Mouse (Mus musculus) heart, embryonic 12.5 days (tissue): ENCODE measurements at regions not wholly inside any gene's neighbourhood (a gene's known extent, or its start where the extent isn't known, plus 50 kb on each side); places are given as distances from the start of the nearest gene placed in this dataset.

ENCODE experiments used
- ATAC-seq: fragments of 200-750 bp; cut with Nextera tagmentation; 2 replicates; pipeline ENCODE4 v1.8.0; 2017; ENCODE audit warnings: moderate TSS enrichment, moderate library complexity; ENCODE audit not compliant: insufficient number of reproducible peaks, low FRiP score
- H3K27ac ChIP-seq: fragments of 300-500 bp; sonication (generic); 2 replicates; pipeline ENCODE4 v1.5.1; 2016; ENCODE audit warnings: mild to moderate bottlenecking, moderate library complexity; ENCODE audit not compliant: poor library complexity, severe bottlenecking
- H3K27me3 ChIP-seq: fragments of 300-500 bp; sonication (generic); replicated peaks from 2 replicates; pipeline ENCODE4 v1.6.1; 2016; ENCODE audit warnings: mild to moderate bottlenecking, moderate library complexity
- H3K36me3 ChIP-seq: fragments of 300-500 bp; sonication (generic); 2 replicates; pipeline ENCODE4 v1.6.1; 2016; ENCODE audit warnings: mild to moderate bottlenecking, moderate library complexity
- H3K4me1 ChIP-seq: fragments of 300-500 bp; sonication (generic); replicated peaks from 2 replicates; pipeline ENCODE4 v1.6.1; 2016; ENCODE audit warnings: mild to moderate bottlenecking
- H3K4me2 ChIP-seq: fragments of 300-500 bp; sonication (generic); 2 replicates; pipeline ENCODE4 v1.6.1; 2016; ENCODE audit warnings: mild to moderate bottlenecking, moderate library complexity
- H3K4me3 ChIP-seq: fragments of 300-500 bp; sonication (generic); 2 replicates; pipeline ENCODE4 v1.5.1; 2016; ENCODE audit warnings: mild to moderate bottlenecking
- H3K9ac ChIP-seq: fragments of 300-500 bp; sonication (generic); 2 replicates; pipeline ENCODE4 v1.6.1; 2016; ENCODE audit warnings: mild to moderate bottlenecking, moderate library complexity
- H3K9me3 ChIP-seq: fragments of 300-500 bp; sonication (generic); replicated peaks from 2 replicates; pipeline ENCODE4 v1.6.1; 2016; ENCODE audit warnings: mild to moderate bottlenecking, moderate library complexity
- WGBS: fragments of 180-500 bp; shearing (Covaris S2); methylation state at CpG from one replicate; pipeline ENCODE4 v1.1.7; 2016; 5-methylcytosine and 5-hydroxymethylcytosine counted together

DNA sequence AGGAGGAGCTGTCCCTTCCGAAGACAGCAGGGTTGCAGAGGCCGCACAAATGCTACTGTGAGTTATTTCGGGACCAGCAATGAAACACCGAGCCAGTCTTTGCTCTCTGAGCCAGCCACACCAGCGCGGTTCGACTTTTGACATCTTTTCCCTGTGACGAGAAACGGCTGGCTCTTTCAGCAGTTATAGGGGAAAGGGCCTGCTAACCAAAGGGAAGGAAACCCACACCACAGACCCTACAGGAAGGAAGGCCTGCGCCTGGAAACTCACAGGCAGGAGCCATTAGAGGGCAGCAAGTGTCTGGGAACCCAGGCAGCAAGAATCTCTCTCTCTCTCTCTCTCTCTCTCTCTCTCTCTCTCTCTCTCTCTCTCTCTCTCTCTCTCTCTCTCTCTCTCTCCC lies 137.6 kb downstream of the Ly86 start:
- H3K27ac ChIP-seq, result peak overlapping the region; percentile 88
- peak overlapping the region; percentile 47 for H3K9ac ChIP-seq
- H3K4me3 ChIP-seq, result 0 out of 2 replicates have a peak overlapping the region, but pooled peaks have one; percentile 17
- peak; percentile 66; the same call in 1 of the 2 replicates for ATAC-seq
- WGBS, result 2% methylated on average over 10 of the region's 10 CpGs
- H3K27me3 ChIP-seq, result no peaks in the 10 kb centered on the region
- no peaks in the 10 kb centered on the region for H3K36me3 ChIP-seq
- H3K9me3 ChIP-seq, result no peaks in the 10 kb centered on the region
- peaks cover 31% of the 10 kb centered on the region for H3K4me1 ChIP-seq
- H3K4me2 ChIP-seq, result peak overlapping the region; percentile 61

DNA sequence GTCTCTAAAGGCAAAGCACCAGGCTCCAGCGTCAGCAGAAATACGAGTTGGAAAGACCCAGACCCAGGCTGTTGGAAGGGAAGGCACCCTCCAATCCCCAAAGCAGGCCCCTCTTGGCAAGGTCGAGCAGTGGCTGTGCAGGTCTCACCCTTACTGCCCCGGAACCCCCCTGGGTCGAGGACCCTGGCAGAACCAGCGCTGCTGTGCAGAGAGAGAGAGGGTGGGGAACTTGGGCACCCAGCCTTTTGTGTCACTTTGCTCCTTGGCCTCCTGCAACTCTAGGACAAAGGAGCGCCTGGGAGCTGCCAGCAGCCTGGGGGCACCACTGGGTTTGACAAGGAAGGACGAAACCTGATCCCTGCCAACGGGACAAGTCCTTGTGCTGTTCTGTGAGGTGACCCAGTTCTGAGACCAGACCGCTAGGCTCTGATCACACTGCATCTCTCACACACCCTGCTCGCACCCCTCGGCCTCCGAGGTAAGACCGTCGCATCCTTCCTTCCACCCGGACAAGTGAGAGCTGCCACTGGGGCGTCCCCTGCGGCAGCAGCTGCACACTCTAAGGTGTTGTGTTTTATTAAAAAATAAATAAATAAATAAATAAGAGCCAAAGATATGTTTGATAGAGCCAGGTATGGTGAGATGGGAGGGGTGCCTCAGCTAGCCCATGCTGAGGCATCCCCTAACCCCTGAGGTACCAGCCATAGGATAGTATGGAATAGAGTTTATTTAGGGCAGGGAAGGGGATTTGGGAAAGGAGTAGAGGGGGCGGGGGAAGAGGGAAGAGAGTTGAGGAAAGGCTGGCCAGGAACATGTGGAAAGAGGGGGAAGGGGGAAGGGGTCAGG lies 138.2 kb downstream of the Ly86 start:
- no peaks in the 10 kb centered on the region for H3K9me3 ChIP-seq
- 19% methylated on average over 19 of the region's 19 CpGs for WGBS
- H3K27me3 ChIP-seq, result no peaks in the 10 kb centered on the region
- H3K4me3 ChIP-seq, result peak overlapping the region; percentile 17
- H3K36me3 ChIP-seq, result no peaks in the 10 kb centered on the region
- H3K4me1 ChIP-seq, result peaks cover 26% of the 10 kb centered on the region
- peak; percentile 34 for ATAC-seq
- H3K4me2 ChIP-seq, result peak overlapping the region; percentile 61
- peak overlapping the region; percentile 88 for H3K27ac ChIP-seq
- H3K9ac ChIP-seq, result peak overlapping the region; percentile 47

DNA sequence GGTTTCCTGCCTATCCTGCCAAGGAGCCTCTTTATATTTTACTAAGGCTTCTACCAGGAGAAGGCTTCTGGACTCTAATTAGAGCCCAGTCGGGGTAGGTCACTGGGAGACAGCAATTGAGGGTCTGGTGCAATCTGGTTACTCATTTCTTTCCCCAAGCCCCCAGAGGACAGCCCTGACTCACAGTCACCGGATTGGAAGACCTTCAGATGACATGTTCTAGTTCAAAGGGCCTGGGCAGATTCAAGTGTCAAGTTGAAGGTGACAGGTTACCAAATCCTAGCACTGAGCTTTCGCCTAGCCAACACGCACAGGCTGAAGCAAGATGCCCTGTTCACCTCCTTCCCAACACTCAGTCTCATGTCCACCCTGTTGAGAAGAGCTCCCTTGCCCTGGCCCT lies 139.6 kb downstream of the Ly86 start:
- no peak overlapping the region for H3K9ac ChIP-seq
- WGBS, result 76% methylated on average over 4 of the region's 4 CpGs
- H3K4me3 ChIP-seq, result no peak overlapping the region
- H3K27me3 ChIP-seq, result no peaks in the 10 kb centered on the region
- H3K4me2 ChIP-seq, result no peak overlapping the region
- ATAC-seq, result no peak
- no peak overlapping the region for H3K27ac ChIP-seq
- no peaks in the 10 kb centered on the region for H3K36me3 ChIP-seq
- H3K9me3 ChIP-seq, result no peaks in the 10 kb centered on the region
- peaks cover 23% of the 10 kb centered on the region for H3K4me1 ChIP-seq

DNA sequence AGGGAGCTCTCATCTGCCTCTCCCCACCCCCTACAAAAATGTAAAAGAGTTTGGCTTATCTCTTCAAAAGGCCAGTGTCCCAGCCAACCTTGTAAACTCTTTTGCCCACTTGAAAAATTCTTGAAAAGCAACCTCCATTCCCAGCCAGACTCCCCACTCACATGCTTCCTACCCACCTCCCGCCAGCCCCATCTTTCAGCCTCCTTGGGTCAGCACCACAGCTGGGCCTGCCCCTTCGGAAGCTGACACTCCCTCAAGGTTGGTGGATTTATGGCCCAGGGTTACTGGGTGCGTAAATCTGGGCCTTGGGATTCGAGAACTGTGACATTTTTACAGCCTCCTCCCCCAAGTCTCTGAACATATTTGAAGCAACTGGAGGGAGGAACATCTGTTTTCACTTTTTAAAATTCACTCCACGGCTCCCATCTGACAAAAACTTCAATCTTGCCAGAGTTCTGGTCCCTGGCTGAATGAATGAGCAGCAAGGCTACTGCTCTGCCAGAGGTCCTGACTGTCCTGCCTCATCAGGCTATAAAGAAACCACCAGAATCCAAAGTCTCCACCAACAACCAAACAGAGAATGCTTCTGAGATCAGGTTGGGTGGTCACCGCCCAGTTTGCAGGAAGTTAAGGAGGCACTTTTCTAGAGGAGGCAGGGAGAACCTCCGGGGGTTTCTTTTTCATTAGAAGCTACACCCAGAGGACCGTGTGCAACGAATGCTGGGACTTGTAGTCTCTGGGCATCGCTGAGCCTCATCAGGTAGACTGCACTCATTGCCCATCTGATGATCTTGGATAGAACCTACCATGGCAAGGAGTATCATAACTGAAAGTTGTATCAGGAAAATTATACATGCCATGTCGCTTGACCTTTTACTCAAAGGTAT lies 147.3 kb downstream of the Ly86 start:
- WGBS, result 70% methylated on average over 11 of the region's 11 CpGs
- Histone ChIP-seq H3K36me3 (no peaks in the 10 kb centered on the region), H3K4me2 (no peak overlapping the region), H3K27me3 (peaks cover 4% of the 10 kb centered on the region), H3K27ac (no peak overlapping the region), H3K4me1 (0 out of 2 replicates have a peak, but pooled peaks cover 2% of the 10 kb centered on the region), H3K9me3 (no peaks in the 10 kb centered on the region), H3K9ac (no peak overlapping the region), H3K4me3 (no peak overlapping the region)
- ATAC-seq, result no peak

DNA sequence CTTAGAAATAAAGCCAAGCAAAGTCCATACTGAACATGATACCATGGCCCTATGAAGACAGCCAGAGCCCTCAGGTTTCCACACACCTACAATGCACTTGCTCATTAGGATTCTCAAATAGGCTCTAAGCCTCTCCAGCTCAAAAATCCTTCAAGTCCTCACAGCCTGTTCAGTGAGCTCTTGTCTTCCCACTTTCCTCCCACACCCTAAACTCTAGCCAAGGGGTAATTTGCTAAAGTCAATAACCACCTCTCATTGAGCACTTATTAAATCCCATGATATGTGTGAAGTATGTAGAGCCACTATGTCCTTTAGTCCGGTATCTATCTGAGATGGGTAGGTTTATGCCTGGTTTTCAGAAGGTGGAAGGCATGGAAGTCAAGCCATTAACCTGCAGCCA lies 148.3 kb downstream of the Ly86 start:
- Histone ChIP-seq H3K4me3 (no peak overlapping the region), H3K4me2 (no peak overlapping the region), H3K27me3 (peaks cover 4% of the 10 kb centered on the region), H3K9me3 (no peaks in the 10 kb centered on the region), H3K9ac (no peak overlapping the region), H3K4me1 (0 out of 2 replicates have a peak, but pooled peaks cover 2% of the 10 kb centered on the region), H3K36me3 (no peaks in the 10 kb centered on the region), H3K27ac (no peak overlapping the region)
- no peak for ATAC-seq
- 88% methylated on average over 1 of the region's 1 CpGs for WGBS

DNA sequence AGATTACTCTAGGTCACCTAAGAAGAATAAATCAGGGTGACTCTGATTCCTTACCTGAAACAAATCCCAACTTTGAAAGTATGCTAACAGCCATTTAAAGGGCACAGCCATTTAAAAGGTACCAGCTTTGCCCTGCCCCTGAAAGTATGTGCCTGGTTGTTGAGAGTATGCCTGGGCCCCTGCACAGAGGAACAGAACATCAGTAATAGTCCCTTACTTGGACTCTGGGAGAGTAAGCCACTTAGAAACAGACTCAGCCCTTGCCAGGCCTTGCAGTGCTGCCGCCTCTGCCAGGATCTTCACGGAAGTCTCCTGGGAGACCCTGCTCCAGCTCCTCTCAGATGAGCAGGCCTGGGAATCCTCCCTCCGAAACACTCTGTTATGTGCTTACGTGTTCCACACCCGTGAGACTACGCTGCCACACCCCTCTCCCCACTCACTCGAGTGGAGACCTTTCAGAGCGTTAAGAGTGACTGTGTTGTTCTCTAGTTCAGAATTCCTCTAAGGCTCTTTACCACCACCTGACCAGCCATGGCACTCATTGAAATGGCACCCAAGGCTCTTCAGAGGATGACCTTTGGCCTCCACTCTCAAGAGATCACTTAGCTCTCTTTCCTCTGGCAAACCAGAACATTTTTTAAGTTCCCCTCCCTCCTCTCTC lies 150.4 kb downstream of the Ly86 start:
- H3K27me3 ChIP-seq, result peaks cover 4% of the 10 kb centered on the region
- no peak overlapping the region for H3K27ac ChIP-seq
- H3K4me1 ChIP-seq, result 0 out of 2 replicates have a peak, but pooled peaks cover 2% of the 10 kb centered on the region
- H3K4me3 ChIP-seq, result no peak overlapping the region
- no peaks in the 10 kb centered on the region for H3K36me3 ChIP-seq
- 65% methylated on average over 8 of the region's 8 CpGs for WGBS
- H3K9ac ChIP-seq, result no peak overlapping the region
- no peaks in the 10 kb centered on the region for H3K9me3 ChIP-seq
- ATAC-seq, result no peak
- H3K4me2 ChIP-seq, result no peak overlapping the region

DNA sequence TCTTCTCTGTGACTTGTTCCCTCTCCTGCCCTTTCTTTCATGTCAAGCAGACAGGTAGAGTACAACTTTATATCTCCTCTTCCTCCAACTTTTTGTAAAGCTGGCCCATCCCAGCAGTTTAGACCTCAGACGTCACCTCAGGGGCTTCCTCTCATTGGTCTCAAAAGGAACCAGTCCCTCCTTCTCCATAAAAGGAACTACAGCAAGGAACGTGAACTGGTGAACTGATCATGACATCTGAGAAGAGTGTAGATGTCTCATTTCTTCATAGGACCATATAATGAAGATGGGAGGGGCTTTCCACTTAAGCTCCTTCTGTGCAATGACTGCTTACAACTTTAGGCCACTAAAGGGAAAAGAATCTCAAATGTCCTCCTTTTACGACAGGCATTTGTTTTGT lies 153.0 kb downstream of the Ly86 start:
- no peak overlapping the region for H3K4me3 ChIP-seq
- H3K9ac ChIP-seq, result no peak overlapping the region
- no peaks in the 10 kb centered on the region for H3K36me3 ChIP-seq
- H3K27me3 ChIP-seq, result peaks cover 4% of the 10 kb centered on the region
- WGBS, result 63% methylated on average over 3 of the region's 3 CpGs
- H3K27ac ChIP-seq, result no peak overlapping the region
- H3K9me3 ChIP-seq, result no peaks in the 10 kb centered on the region
- no peak for ATAC-seq
- no peaks in the 10 kb centered on the region for H3K4me1 ChIP-seq
- no peak overlapping the region for H3K4me2 ChIP-seq

DNA sequence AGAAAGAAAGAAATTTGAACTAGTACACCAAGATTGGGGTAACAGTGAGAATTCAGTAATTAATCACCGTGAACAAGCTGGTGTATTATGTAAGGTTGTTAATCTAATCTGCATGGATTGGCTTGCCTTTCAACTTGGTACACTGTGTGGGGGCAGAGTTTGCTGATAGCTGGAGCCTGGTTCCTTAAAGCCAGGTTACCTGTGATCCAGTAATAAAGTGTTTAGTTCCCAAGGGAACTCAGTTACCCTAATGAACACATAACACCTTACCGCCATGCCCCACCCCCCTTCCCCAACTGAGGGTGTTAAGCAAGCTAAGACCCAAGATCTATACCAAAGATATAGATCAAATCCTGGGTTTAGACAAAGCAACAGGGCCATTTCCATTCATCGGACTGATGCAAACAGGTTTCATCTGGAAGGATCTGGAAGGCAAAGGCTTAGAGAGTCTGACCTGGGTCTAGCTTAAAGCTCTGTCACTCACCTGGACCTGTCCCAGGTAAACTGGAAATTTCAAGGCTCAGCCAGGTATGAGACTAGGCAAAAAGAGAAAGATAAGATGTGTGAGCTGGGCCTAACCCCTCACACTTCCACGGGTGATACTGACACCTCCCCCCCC lies 155.8 kb downstream of the Ly86 start:
- H3K4me2 ChIP-seq, result no peak overlapping the region

DNA sequence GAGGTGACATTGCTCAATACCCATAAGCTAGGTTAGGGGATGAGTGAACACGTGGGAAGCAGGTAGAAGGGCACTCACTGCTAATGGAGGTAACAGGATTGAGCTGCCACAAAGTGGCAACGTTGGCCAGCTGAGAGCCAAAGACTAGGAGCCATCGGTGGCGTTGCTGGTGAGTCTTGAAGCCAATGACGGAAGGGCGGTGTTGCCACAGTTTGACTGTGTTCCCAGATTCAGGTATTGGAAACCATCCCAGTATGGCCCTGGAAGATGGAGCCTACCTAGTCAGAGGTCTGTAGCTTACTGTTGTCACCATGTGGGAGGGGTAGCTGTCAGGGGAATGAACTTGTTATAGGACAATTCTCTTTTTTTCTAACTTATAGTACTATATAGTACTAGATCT lies 158.4 kb downstream of the Ly86 start:
- Histone ChIP-seq H3K4me3 (no peak overlapping the region), H3K9ac (no peak overlapping the region), H3K4me2 (no peak overlapping the region), H3K27me3 (no peaks in the 10 kb centered on the region), H3K4me1 (peaks cover 35% of the 10 kb centered on the region), H3K9me3 (no peaks in the 10 kb centered on the region), H3K27ac (no peak overlapping the region), H3K36me3 (no peaks in the 10 kb centered on the region)
- WGBS, result 87% methylated on average over 6 of the region's 6 CpGs
- ATAC-seq, result no peak

More for the DNA sequence above, 155.8 kb downstream of the Ly86 start:
- Histone ChIP-seq H3K4me3 (no peak overlapping the region), H3K9ac (no peak overlapping the region), H3K36me3 (no peaks in the 10 kb centered on the region), H3K4me1 (peaks cover 13% of the 10 kb centered on the region), H3K27me3 (peaks cover 4% of the 10 kb centered on the region), H3K9me3 (no peaks in the 10 kb centered on the region), H3K27ac (no peak overlapping the region)
- no peak for ATAC-seq
- 49% methylated on average over 4 of the region's 4 CpGs for WGBS

DNA sequence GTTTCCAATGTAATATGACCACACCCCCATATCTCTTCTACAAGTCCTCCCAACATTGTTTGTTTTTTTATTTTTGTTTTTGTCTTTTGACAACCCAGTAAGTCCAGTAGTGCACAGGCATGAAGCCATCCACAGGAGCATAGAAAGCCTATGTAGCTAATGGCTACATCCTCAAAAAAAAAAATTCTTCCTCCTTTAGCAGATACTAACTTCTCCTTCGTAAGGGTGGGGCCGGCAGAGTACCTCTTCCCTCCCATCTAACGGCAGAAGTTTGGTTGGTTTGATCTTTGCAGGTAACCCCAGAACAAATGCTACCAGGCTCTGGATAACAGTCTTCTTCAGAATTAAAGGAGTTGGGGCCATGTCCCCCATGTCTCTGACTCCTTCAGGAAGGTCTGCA lies 158.9 kb downstream of the Ly86 start:
- peaks cover 39% of the 10 kb centered on the region for H3K4me1 ChIP-seq
- no peak overlapping the region for H3K4me3 ChIP-seq
- no peaks in the 10 kb centered on the region for H3K9me3 ChIP-seq
- no peak overlapping the region for H3K4me2 ChIP-seq
- 85% methylated on average over 3 of the region's 3 CpGs for WGBS
- H3K9ac ChIP-seq, result no peak overlapping the region
- no peak overlapping the region for H3K27ac ChIP-seq
- H3K27me3 ChIP-seq, result no peaks in the 10 kb centered on the region
- ATAC-seq, result no peak
- H3K36me3 ChIP-seq, result no peaks in the 10 kb centered on the region
